Mouse (Mus musculus) right cerebral cortex, postnatal 25 days (tissue): ENCODE results near the gene Dnah5.
"Not testable (repeated sequence)": the region's sequence is repeated elsewhere in the genome, so short reads cannot be mapped to it uniquely, and the experiment has no call there.

Source experiments
- DNase-seq: peaks from one replicate; pipeline ENCODE4 v3.0.0; 2022

The Dnah5 gene

DNA sequence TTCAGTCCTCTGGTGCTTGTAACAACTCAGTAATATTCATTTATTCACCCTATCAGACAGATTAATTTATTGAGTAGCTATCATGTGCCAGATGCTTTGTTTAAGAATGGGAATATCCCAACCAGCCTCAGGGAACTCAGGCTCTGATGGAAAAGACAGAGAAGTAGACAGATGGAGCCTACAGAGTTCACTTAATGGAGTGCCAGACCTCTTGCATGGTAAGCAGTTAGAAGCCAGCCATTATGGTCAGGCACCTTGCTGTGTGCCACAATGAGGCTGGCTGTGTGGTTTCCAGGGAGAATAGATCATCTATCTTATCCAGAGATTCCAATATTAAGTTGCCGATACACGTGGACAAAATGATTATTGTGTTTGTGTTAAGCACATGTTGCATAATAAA, 104.3 kb downstream of the Dnah5 start:
- no peak for DNase-seq

DNA sequence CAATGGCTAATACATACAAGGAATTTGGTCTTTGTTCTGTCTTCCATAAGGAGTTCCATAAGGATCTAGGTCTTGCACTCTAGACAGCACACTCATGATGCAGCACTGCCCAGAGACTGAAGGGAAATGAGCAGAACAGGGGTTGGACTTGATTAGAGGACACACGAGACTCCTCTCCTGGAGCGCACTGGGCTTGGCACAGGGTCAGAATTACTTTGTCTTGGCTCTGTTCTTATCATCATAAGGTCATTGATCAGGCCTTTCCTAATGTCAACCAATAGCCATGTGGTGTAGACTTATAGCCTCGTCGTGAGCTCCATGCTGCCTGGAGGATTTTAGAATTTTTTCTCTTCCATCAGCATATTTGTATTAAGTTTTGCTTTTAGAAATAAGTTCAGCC, 107.0 kb downstream of the Dnah5 start:
- DNase-seq: no peak

DNA sequence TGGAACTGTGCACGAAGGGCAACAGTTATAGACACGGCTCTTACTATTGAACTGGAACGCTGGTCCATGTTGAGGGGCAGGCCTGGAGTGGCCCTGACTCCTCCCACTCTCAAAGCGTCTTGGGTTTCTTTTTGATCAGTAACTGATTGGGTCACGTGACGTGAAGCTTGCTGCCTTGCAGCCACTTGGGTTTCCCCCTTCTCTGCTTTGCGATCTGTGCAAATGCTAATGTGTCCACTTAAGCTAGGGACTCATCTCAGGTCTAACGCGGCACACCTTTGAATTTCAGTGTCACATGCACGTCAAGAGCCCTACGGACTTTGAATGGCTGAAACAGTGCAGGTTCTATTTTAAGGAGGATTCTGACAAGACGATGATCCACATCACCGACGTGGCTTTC, 109.9 kb downstream of the Dnah5 start:
- no peak for DNase-seq

DNA sequence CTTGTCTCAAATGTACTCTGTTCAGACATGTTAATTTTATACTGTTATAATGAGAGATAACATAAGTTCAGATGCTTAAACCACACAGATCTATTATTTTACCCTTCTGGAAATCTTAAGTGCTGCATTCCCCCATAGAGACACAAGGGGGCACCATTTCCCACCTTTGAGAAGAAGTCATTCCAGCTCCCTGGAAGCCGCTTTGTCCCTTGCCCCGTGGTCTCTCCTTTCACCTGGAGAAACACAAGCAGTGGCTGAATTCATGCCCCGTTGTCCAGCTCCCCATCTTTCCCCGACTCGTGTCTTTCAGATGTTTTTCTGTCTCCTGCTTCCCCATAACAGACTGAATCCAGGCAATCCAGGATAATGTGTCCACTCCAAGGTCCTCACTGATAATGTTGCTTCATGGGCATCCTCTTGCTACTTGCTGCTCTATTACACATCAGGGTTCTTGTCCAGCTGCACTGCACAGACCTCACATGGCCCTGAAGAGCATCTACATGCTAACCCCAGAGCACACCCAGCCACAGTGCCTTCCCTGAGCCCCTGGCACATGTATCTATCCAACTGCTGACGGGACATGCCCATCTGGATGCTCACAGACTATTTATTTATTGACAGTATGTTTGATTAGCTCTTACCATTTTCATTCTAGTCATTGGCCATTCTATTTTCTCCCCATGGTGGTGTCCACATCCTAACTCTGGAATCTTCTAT, 112.4 kb downstream of the Dnah5 start:
- peak; percentile 34 for DNase-seq

DNA sequence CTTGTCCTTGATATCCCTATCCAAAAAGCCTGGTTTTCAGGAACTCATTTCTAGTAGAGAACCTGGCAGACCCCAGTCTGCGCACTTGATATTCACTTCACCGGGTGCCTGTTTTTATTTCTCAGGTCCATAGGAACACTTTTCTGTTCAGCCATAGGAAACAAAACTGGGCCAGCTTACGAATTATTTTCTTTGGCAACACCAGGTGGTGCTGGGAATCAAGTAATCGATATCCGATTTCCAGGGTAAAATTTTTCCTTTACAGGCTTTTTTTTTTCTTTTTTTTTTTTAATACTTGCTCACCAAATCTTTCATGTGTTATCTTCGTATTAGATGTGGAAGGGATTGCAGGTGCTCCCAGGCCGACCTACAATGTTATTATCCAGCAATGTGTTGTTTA, 119.0 kb downstream of the Dnah5 start:
- no peak for DNase-seq

DNA sequence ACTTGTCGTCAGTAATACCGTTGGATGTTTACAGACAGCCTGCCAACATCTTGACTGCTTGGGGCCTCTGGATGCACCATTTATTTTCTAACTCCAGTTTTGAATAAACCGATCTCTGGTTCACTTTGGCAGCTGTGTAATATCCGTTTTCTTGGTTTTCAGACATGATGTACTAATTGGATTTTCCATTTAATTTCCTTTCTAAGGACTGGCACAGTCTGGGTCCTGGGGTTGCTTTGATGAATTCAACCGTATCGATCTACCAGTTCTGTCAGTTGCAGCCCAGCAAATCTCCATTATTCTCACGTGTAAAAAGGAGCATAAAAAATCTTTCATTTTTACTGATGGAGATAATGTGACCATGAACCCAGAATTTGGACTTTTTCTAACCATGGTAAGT, 123.4 kb downstream of the Dnah5 start:
- no peak for DNase-seq

DNA sequence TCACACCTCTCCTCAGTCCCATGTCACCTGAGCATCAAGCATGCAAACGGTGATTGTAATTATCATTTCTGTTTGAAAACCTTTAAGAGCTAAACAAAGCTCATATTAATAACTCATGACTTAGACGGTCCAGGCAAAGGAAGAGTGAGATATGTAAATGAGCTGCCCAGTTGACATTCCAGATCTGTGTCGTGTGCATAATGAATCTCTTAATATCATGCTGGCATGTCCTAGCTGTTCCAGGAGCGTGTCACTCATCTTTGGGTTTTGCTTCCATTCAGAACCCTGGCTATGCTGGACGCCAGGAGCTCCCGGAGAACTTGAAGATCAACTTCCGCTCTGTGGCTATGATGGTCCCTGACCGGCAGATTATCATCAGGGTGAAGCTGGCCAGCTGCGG, 123.9 kb downstream of the Dnah5 start:
- no peak for DNase-seq

DNA sequence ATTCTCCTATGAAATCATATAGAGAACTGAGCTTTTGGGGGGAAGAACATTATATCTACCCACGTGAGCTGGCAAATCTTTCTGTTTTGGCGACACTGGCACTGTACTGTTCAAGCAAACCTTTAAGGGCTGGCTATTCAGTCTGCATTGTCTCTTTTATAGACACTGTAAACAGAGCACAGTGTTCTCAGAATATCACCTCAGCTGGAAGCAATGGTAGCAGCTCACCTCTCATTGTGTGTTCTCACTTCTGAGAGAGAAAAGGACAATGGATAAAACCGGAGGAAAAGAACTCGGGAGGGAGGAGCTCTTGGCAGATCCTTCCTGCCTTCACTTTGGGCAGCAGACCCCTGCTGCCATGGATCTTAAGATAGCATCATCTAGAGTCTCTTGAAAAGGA, 137.6 kb downstream of the Dnah5 start:
- DNase-seq: no peak

DNA sequence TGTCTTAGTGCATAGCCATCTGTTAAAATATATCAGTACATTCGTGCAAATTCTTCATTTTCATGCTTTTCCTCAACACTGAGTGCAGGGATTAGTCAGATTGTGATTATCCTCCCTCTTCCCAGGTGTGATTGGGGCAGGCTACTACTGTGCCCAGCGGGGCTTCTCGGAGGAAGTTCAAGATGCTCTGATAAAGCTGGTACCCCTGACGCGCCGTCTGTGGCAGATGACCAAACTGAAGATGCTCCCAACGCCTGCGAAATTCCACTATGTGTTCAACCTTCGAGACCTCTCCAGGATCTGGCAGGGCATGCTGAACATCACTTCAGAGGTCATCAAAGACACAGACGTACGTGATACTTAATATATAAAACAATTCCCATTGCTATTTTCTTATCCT, 164.0 kb downstream of the Dnah5 start:
- DNase-seq: no peak

DNA sequence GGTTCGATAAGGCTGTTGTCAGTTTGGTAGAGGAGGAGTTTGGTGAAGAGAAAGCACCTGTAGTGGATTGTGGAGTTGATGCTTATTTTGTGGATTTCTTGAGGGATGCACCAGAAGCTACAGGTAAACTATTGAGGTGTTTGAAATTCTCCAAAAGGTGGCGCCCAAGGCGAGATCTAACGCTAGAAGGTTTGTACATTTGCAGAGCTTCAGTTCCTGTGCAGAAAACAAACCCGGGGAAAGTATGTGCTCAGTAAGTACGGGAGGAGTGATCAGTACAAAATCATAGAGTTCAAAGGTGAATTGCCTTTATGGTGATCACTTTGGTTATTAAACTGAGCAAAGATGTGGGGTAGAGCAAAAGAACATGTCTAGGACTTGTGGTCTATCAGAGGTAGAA, 166.9 kb downstream of the Dnah5 start:
- DNase-seq: no peak

DNA sequence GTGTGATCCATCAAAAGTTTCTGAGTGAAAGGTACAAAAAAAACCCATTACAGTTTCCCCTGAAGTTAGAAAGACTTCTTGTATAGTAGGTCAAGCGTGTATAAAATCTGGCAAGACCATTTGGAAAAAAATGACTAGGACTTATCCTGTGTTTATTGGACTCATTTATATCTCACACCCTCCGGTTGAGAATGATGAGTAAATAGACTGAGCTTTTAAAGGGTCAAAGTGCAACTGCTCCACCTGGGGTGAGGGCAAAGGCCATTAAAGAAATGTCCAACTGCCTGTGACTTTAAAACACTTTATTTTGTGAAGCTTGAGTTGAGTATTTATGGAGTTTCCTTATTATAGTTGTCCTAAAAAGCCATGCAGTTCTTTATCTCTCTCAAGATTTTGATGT, 168.0 kb downstream of the Dnah5 start:
- DNase-seq: no peak

DNA sequence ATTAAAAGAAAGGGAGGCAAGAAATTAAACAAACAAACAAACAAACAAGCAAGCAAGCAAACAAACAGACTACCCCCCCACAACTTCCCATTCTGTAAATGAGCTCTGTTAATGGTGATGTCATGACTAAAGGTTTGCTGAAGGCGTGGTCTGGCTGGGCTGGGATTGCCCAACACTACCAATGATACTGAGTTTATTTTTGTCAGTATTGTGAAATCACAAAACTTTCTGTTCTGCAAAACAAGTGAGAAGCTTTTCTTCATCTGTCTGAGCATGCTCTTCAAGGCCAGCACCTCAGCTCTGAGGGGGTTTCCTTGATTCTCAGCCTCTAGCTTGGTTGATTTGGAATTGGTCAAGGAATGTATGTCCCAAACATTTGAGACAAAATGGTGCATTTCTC, 170.8 kb downstream of the Dnah5 start:
- no peak for DNase-seq

DNA sequence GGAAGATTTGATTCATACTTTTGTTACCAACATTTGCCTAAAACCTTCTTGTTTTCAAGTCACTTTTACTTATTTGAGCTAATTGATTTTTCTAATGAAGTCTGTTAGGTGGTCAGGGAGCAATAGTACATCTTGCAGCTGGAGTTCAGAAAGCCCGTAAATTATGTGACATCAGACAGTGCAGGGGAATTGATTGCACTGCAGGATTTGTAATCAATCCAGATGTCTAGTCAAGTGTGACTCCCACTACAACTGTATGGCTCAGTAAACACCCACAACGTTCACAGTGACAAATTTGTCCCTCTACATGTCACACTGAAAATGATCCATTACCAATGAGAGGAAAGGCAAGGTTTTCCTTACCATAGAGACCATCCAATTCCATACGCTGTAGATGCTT, 177.4 kb downstream of the Dnah5 start:
- no peak for DNase-seq

DNA sequence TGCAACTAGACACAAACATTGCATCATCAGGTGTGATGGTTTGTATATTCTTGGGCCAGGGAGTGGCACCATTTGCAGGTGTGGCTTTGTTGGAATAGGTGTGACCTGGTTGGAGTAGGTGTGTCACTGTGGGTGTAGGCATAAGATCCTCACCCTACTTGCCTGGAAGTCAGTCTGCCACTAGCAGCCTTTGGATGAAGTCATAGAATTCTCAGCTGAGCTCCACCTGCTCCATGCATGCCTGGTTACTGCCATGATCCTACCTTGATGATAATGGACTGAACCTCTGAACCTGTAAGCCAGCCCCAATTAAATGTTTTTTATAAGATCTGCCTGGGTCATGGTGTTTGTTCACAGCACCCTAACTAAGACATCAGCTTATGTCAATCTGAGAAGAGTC, 190.2 kb downstream of the Dnah5 start:
- not testable (repeated sequence) for DNase-seq

DNA sequence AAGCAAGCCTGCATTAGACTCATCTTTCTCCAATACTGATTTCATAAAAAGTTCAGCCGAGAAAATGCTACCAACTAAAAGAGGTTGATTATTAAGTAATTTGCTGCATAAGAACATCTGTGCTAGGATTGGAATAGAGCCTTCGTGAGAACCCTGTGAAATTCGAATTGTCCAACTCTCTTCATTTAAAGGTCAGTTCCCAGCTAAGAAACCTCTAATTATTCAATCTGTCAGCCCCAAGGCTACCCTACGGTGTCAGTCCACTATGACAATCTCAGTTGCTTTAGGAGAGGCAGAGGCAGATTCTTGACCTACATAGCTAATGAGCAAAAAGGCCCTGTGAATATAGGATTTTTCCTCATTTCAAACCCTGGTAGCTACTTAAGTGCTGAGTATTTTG, 191.9 kb downstream of the Dnah5 start:
- no peak for DNase-seq

DNA sequence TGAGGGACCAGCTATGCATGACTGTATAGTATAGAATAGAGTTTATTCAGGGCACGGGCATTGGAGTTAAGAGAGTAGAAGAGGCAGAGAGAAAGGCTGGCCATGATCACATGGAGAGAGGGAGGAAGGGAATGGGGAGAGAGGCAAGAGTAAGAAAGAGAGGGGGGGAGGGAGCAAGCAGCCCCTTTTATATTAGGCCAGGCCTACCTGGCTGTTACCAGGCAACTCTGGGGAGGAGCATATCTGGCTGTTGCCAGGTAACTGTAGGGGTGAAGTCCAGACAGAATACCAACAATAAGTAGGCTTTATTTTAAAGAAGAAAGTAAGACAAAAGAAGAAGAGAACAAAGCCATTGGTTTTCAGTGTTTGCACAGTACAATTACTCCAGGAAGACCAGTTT, 194.9 kb downstream of the Dnah5 start:
- no peak for DNase-seq

DNA sequence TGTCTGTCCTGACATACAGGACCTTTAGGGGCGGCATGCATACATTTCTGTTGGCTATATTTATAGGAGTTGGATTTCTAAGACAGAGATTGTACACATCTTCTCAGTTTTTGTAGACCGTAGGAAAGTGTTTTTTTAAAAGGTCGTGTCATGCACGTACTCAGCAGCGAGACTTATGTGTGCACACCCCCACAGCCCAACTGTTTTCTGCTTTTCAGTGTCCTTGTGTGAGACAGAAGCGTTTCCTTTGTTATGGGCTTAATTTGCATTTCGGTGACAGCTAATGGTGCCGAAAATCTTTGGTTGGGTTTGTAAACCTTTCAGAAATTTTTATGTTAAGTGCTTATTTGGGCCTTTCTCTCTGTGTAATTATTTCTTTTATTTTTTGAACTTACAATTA, 195.7 kb downstream of the Dnah5 start:
- no peak for DNase-seq

DNA sequence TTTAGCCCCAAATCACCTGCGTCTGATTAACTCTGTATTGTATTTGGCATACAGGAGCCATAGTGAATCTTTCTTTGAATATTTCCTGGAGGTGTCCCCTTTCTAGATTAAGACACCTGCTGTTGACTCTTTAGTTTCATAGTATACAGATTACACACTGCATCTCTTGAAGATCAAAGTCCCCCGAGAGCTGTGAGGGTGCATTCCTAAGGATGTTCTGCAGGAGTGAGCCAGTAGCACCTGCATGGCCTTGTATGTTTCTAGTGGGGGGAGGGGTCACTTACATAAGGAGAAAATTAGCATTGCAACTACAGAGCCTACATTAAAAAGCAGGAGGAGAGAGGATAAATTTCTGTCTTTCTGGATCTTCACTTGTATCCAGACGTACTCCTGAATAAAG, 201.1 kb downstream of the Dnah5 start:
- DNase-seq: no peak

DNA sequence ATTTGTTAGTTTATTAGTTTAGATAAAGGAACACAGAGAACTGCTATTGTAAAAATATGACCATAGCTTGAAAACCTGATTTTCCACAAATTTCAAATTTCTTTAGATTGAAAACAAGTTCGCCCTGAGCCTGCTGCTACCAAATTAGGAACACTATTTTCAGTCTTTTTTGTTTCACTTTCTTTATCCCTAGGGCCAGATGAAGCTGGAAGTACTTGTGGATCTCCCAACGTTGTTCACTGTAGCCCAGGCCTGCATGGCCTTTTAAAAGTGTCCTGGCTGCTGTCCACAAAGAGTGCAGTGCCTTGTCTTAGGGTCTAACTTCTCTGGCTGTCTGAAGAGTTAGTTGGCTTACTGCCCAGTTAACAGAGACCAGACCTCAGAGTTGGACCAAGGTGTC, 201.6 kb downstream of the Dnah5 start:
- DNase-seq: no peak

DNA sequence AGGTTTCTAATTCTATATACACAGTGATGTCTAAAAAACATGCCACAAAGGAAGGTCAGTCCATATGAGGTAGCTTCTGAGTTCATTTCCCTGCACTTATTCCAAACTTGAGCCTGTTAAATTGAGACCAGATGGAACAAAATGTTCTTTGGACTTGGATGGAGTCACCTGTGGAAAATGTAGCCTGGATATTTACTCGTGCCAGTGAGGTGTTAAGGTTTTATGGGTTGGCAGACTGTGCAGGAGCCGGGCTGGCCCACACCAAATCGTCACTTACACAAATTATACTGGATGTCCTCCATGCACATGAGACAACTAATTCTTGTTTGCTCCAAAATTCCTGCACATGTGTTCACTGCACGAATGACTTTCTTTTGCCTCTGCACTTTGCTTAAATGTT, 236.2 kb downstream of the Dnah5 start:
- DNase-seq: no peak

DNA sequence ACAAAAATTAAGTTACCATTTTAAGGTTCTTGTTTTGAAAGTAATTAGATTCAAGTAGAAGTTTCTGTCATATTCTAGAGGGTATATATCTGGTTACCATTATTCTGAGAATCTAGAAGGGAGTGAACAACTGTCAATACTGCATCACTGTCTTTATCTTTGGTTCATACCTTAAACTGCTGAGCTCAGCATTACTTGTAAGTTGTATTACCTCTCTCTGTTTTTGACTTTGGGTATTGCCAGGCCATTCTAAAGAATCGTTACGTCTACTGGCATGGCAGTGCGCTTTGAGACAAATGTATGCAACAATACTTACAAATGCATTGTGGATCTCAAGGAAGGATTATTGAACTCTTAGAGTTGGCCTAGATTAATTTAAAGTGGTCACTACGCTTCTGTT, 240.9 kb downstream of the Dnah5 start:
- no peak for DNase-seq

DNA sequence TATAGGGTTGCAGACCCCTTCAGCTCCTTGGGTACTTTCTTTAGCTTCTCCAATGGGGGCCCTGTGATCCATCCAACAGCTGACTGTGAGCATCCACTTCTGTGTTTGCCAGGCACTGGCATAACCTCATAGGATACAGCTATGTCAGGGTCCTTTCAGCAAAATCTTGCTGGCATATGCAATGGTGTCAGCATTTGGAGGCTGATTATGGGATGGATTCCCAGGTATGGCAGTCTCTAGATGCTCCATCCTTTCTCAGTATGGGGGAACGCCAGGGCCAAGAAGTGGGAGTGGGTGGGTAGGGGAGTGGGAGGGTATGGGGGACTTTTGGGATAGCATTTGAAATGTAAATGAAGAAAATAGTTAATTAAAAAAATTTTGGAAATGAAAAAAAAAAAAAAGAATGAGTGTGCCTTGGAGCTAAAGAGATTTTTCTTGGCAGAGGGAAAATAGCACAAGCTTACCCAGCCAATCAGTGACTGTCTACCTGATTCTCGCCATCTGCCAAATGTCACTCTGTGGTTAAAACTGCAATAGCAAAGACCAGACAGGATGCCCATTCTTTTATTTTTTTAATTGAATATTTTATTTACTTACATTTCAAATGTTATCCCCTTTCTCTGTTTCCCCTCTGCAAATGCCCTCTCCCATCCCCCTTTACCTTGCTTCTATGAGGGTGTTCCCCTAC, 257.7 kb downstream of the Dnah5 start:
- DNase-seq: not testable (repeated sequence)

DNA sequence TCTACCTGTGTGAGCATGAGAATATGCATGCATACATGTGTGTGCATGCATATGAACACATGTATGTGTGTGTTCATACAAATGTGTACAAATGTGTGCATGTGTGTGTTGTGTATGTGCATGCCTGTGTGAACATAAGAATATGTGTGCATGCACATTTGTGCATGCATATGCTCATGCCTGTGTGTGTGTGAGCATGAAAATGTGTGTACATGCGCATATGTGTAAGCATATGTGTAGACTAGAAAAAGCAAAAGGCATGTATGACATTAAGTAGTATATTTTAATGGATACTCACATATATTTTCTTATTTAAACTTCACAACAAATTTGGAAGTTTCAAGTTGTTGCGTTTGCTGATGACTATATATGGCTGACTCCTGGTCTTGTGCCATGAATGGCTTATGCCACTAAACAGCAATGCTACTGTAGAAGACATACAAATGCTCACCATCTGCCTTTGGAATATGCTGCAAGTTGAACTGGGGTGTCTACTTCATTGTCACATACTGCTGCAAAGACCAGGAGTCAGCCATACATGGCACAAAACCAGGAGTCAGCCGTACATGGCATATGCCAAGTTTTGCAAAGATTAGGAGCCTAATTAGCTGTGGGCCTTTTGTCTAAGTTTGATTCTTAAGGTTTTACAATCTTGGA, 263.2 kb downstream of the Dnah5 start:
- DNase-seq: no peak

DNA sequence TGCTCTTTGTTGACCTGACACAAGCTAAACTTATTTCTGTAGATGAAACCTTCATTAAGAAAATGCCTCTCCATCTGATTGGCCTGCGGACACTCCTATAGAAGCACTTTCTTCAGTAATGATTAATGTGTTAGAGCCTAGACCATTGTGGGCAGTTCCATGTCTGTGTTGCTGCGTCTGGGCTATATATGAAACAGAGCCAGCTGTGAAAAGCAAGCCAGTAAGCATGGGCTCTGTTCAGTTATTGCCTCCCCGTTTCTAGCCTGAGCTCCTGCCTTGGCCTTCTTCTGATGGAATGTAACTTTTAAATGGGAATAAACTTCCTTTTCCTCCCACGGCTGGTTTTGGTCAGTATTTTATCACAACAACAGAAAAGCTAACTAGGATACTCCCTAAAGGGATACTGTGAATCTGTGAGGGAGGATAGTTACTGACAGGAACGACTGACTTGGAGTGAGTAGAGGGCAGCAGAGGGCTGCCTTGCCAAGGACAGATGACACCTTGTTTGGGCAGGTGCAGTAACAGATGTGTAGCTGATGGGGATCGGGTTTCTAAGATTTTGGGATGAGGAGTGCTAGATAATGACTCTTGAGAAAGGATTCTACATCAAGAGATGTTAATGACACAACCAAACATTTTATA, 270.3 kb downstream of the Dnah5 start:
- no peak for DNase-seq
